In genomic region chr13:105294715-105295114, GRCm38 (mm10) we compare ENCODE assay signal across 8 mouse cellular contexts. TPM values are rescaled to one million over a fixed set of nuclear protein-coding genes. Genes with fewer than 3 reads are reported as not detected.
DNase-seq lines count a peak whose midpoint lies in the region; ATAC-seq and TF ChIP-seq lines count a peak whose summit lies in the region.

Rnf180 (minus strand) TSS chr13:105294815.

- ATAC-seq in lung, postnatal 0 days = no peak
- no peak for ATAC-seq in stomach, embryonic 14.5 days (ENCODE audit: insufficient number of reproducible peaks, insufficient read depth, low FRiP score, low read depth)

- H3K9me3 ChIP-seq in lung, postnatal 0 days (ENCODE audit: low read length) = no peaks in the 10 kb centered on the region
- H3K9me3 ChIP-seq in stomach, embryonic 14.5 days (ENCODE audit: control insufficient read depth, low read depth, low read length) = no peaks in the 10 kb centered on the region

- 0 out of 2 replicates have a peak, but pooled peaks cover 4% of the 10 kb centered on the region for H3K27me3 ChIP-seq in lung, postnatal 0 days (replicated peaks; ENCODE audit: insufficient read depth, low read length)
- no peaks in the 10 kb centered on the region for H3K27me3 ChIP-seq in stomach, embryonic 14.5 days (ENCODE audit: control insufficient read depth, insufficient read depth, low read length)

- H3K4me3 ChIP-seq in lung, postnatal 0 days (ENCODE audit: low read depth, low read length) = peak within 1 kb of the TSS; percentile 63
- H3K4me3 ChIP-seq in stomach, embryonic 14.5 days (ENCODE audit: low read depth, low read length) = peak within 1 kb of the TSS; percentile 71

- intact Hi-C loops in left cerebral cortex, postnatal 36 days (cut with DNase I) = no loop called here

- peak within 1 kb of the TSS; percentile 50 for H3K9ac ChIP-seq in lung, postnatal 0 days (replicated peaks; ENCODE audit: low read depth)
- peak within 1 kb of the TSS; percentile 33 for H3K9ac ChIP-seq in stomach, embryonic 14.5 days (replicated peaks; ENCODE audit: low read depth, low read length)

- H3K36me3 ChIP-seq in lung, postnatal 0 days (ENCODE audit: insufficient read depth, low read length) = no peaks in the 10 kb centered on the region
- no peaks in the 10 kb centered on the region for H3K36me3 ChIP-seq in stomach, embryonic 14.5 days (ENCODE audit: control insufficient read depth, insufficient read depth, low read length)

- 51% methylated on average over 11 of the region's 11 CpGs for WGBS in lung, postnatal 0 days
- WGBS in stomach, embryonic 14.5 days = 55% methylated on average over 11 of the region's 11 CpGs

- peak within 1 kb of the TSS; percentile 99 for H3K4me2 ChIP-seq in lung, postnatal 0 days (replicated peaks; ENCODE audit: low read depth, low read length)
- H3K4me2 ChIP-seq in stomach, embryonic 14.5 days (replicated peaks; ENCODE audit: low read depth, low read length) = peak within 1 kb of the TSS; percentile 51

- H3K4me1 ChIP-seq in lung, postnatal 0 days (ENCODE audit: insufficient read depth, low read depth, low read length) = peaks cover 8% of the 10 kb centered on the region; the same call in 1 of the 2 replicates
- no peaks in the 10 kb centered on the region for H3K4me1 ChIP-seq in stomach, embryonic 14.5 days (ENCODE audit: control insufficient read depth, insufficient read depth, low read length)

- DNase-seq in adrenal gland, postnatal 36 days = no peak
- DNase-seq in adrenal gland, adult 2 months = no peak
- DNase-seq in lung, postnatal 0 days (ENCODE audit: low spot score) = no peak
- no peak for DNase-seq in lung, postnatal 4 days
- DNase-seq in left cerebral cortex, postnatal 36 days (ENCODE audit: low spot score in 2 of 2) = no peak
- DNase-seq in urinary bladder, postnatal 10 days (ENCODE audit: low spot score) = no peak
- DNase-seq in spleen, adult 18-20 months = no peak

- H3K27ac ChIP-seq in lung, postnatal 0 days (ENCODE audit: low read length) = peak within 1 kb of the TSS; percentile 14; the same call in 1 of the 2 replicates
- H3K27ac ChIP-seq in stomach, embryonic 14.5 days (ENCODE audit: low read length) = no peak within 1 kb of the TSS

- TF ChIP-seq CTCF in lung, postnatal 0 days (IDR thresholded peaks at IDR 0.05) = no peak

- TF ChIP-seq EP300 in lung, postnatal 0 days (IDR thresholded peaks at IDR 0.05) = no peak

RNA-seq across cellular contexts. Expression of gene Rnf180, which starts in this region (rescaled TPM):
- 10 to 100 TPM; 12.7 to 16.2 TPM for total RNA-seq in adrenal gland, postnatal 36 days (2021)
- 10 to 100 TPM in 1 of 2 experiments, 1 to 10 TPM in 1; 5.2 to 17.6 TPM for total RNA-seq in adrenal gland, adult 2 months (2021)
- 0.45 and 0.71 TPM in 2 replicates for polyA plus RNA-seq in adrenal gland, adult 2 months (2012; rRNA removed)
- 3.1 and 3.5 TPM in 2 replicates for polyA plus RNA-seq in lung, postnatal 0 days (2015; fragmentation: Nextera tagmentation; extraction: Ambion mirVana)
- total RNA-seq in left cerebral cortex, postnatal 36 days (2021) = 10 to 100 TPM; 18.6 to 19.3 TPM
- polyA plus RNA-seq in stomach, embryonic 14.5 days (2014; fragmentation: Nextera tagmentation; extraction: Ambion mirVana) = 5.9 TPM in 2 replicates
